Mouse (Mus musculus) B cell, adult 2 months (primary cell): Measurements from ENCODE around the gene Dis3l2.

Source experiments
- DNase-seq, 2 experiments: peaks; one replicate each; pipeline ENCODE4 v3.0.0; 2022

Gene Dis3l2

GRCm38 (mm10) chr1:87011718-87012117 lies 308.1 kb downstream of the Dis3l2 start:
- DNase-seq, result no peak

GRCm38 (mm10) chr1:87012606-87013005 lies 309.0 kb downstream of the Dis3l2 start:
- DNase-seq, result no peak

GRCm38 (mm10) chr1:87020714-87021113 lies 317.1 kb downstream of the Dis3l2 start:
- no peak for DNase-seq

GRCm38 (mm10) chr1:87021584-87021983 lies 318.0 kb downstream of the Dis3l2 start:
- no peak for DNase-seq

GRCm38 (mm10) chr1:87023291-87024170 lies 319.9 kb downstream of the Dis3l2 start:
- DNase-seq, result no peak

- DNase-seq, result no peak
These were observed 321.4 kb downstream of the Dis3l2 start for GRCm38 (mm10) chr1:87025021-87025420.

GRCm38 (mm10) chr1:87028786-87029185 lies 325.2 kb downstream of the Dis3l2 start:
- no peak for DNase-seq

GRCm38 (mm10) chr1:87030652-87031051 lies 327.0 kb downstream of the Dis3l2 start:
- DNase-seq, result no peak

GRCm38 (mm10) chr1:87032466-87032865 lies 328.9 kb downstream of the Dis3l2 start:
- DNase-seq, result no peak

GRCm38 (mm10) chr1:87035532-87036161 lies 332.0 kb downstream of the Dis3l2 start:
- DNase-seq, result no peak

- DNase-seq, result no peak
These were observed 332.7 kb downstream of the Dis3l2 start for GRCm38 (mm10) chr1:87036334-87036733.

GRCm38 (mm10) chr1:87038477-87039070 lies 335.0 kb downstream of the Dis3l2 start:
- DNase-seq, result no peak

- peak; percentile 68 to 69 for DNase-seq
These were observed 337.5 kb downstream of the Dis3l2 start for GRCm38 (mm10) chr1:87041119-87041518.

GRCm38 (mm10) chr1:87041814-87042438 lies 338.3 kb downstream of the Dis3l2 start:
- peak; percentile 76 for DNase-seq

GRCm38 (mm10) chr1:87050072-87050471 lies 346.5 kb downstream of the Dis3l2 start:
- DNase-seq, result no peak

- no peak for DNase-seq
These were observed 347.1 kb downstream of the Dis3l2 start for GRCm38 (mm10) chr1:87050700-87051099.

GRCm38 (mm10) chr1:87051369-87051768 lies 347.8 kb downstream of the Dis3l2 start:
- DNase-seq, result no peak

GRCm38 (mm10) chr1:87057075-87057474 lies 353.5 kb downstream of the Dis3l2 start:
- no peak for DNase-seq

GRCm38 (mm10) chr1:87059042-87059665 lies 355.5 kb downstream of the Dis3l2 start:
- DNase-seq, result no peak

GRCm38 (mm10) chr1:87060913-87061312 lies 357.3 kb downstream of the Dis3l2 start:
- DNase-seq, result no peak

GRCm38 (mm10) chr1:87070720-87071119 lies 367.1 kb downstream of the Dis3l2 start:
- DNase-seq, result peak; percentile 50 to 56

- no peak for DNase-seq
These were observed 370.2 kb downstream of the Dis3l2 start for GRCm38 (mm10) chr1:87073776-87074175.

GRCm38 (mm10) chr1:87086196-87086595 lies 382.6 kb downstream of the Dis3l2 start:
- DNase-seq, result no peak
